In the genomic region with DNA sequence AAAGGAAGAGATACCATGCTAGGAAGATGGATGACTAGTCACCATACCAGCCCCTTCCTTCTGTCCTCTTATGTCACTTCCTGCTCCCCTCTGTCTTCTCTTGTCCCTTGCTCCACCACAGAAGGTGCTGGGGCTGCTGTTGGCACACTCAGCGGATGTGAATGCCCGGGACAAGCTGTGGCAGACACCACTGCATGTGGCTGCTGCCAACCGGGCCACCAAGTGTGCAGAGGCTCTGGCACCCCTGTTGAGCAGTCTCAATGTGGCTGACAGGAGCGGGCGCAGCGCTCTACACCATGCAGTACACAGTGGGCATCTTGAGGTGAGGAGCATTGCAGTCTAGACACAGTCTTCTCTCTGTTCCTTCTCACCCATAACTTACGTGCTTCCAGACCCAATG, we compare ENCODE assay signal across 17 mouse cellular contexts. TPM values are rescaled to one million over a fixed set of nuclear protein-coding genes. Genes with fewer than 3 reads are reported as not detected.
DNase-seq lines count a peak whose midpoint lies in the region; ATAC-seq and TF ChIP-seq lines count a peak whose summit lies in the region.
"Had no signal": no experiment of that assay in that cellular context is flagged by ENCODE, and none has a peak within 500 bp of the region (broad histone marks: within the 10 kb centered on the region; RNA-seq: fewer than 3 reads in every experiment).

No protein-coding gene starts in this region.

- H3K9ac ChIP-seq in forebrain, embryonic 13.5 days = peak overlapping the region; percentile 22; the same call in 1 of the 2 replicates
- no peak overlapping the region for H3K9ac ChIP-seq in forebrain, embryonic 15.5 days (replicated peaks)
- peak overlapping the region; percentile 28; the same call in 1 of the 2 replicates for H3K9ac ChIP-seq in lung, embryonic 16.5 days (ENCODE audit: low read length)
- H3K9ac ChIP-seq: embryonic facial prominence, embryonic 12.5 days had no signal

- H3K4me2 ChIP-seq in forebrain, embryonic 13.5 days = no peak overlapping the region
- no peak overlapping the region for H3K4me2 ChIP-seq in forebrain, embryonic 15.5 days (replicated peaks)
- no peak overlapping the region for H3K4me2 ChIP-seq in lung, embryonic 16.5 days (ENCODE audit: low read depth, low read length)

- ATAC-seq in forebrain, embryonic 13.5 days = no peak
- no peak for ATAC-seq in forebrain, embryonic 15.5 days (replicated peaks)
- ATAC-seq in lung, embryonic 16.5 days (ENCODE audit: low read depth) = no peak
- no peak for ATAC-seq in G1E (ENCODE audit: extremely low read depth, insufficient number of reproducible peaks, low FRiP score, poor library complexity, severe bottlenecking)
- ATAC-seq: forebrain, postnatal 0 days had no signal

- H3K4me3 ChIP-seq in forebrain, embryonic 13.5 days = no peak overlapping the region
- H3K4me3 ChIP-seq in forebrain, embryonic 15.5 days = no peak overlapping the region
- no peak overlapping the region for H3K4me3 ChIP-seq in lung, embryonic 16.5 days (ENCODE audit: low read length)
- peak overlapping the region; percentile 20; the same call in 1 of the 2 replicates for H3K4me3 ChIP-seq in G1E (ENCODE audit: low read depth, low read length)
- H3K4me3 ChIP-seq: heart, adult 2 months had no signal

- no peaks in the 10 kb centered on the region for H3K9me3 ChIP-seq in forebrain, embryonic 13.5 days (replicated peaks)
- no peaks in the 10 kb centered on the region for H3K9me3 ChIP-seq in forebrain, embryonic 15.5 days
- no peaks in the 10 kb centered on the region for H3K9me3 ChIP-seq in lung, embryonic 16.5 days (ENCODE audit: control insufficient read depth, low read length)
- H3K9me3 ChIP-seq in G1E (replicated peaks) = no peaks in the 10 kb centered on the region
- H3K9me3 ChIP-seq: embryonic facial prominence, embryonic 12.5 days; hindbrain, embryonic 10.5 days had no signal

- DNase-seq in lung, postnatal 25 days (ENCODE audit: low spot score) = no peak
- no peak for DNase-seq in G1E (ENCODE audit: low spot score)
- peak; percentile 72 for DNase-seq in gastrocnemius, postnatal 25 days
- no peak for DNase-seq in adrenal gland, adult 2 months
- no peak for DNase-seq in left cerebral cortex, adult 9 months (ENCODE audit: low spot score in 2 of 2)
- DNase-seq: B cell, adult 2 months; cerebellum, adult 9-10 months; forebrain, postnatal 0 days; kidney, adult 8-10 months had no signal

- 95% methylated on average over 7 of the region's 7 CpGs for WGBS in forebrain, embryonic 13.5 days
- WGBS in forebrain, embryonic 15.5 days = 92% methylated on average over 7 of the region's 7 CpGs
- WGBS in lung, embryonic 16.5 days = 94% methylated on average over 7 of the region's 7 CpGs

- peaks cover 27% of the 10 kb centered on the region for H3K4me1 ChIP-seq in forebrain, embryonic 13.5 days
- peaks cover 25% of the 10 kb centered on the region for H3K4me1 ChIP-seq in forebrain, embryonic 15.5 days
- H3K4me1 ChIP-seq in lung, embryonic 16.5 days (replicated peaks; ENCODE audit: control insufficient read depth, insufficient read depth, low read length) = peaks cover 19% of the 10 kb centered on the region
- H3K4me1 ChIP-seq in G1E (ENCODE audit: insufficient read depth, low read depth, low read length) = peaks cover 47% of the 10 kb centered on the region

- H3K27ac ChIP-seq in forebrain, embryonic 13.5 days = no peak overlapping the region
- H3K27ac ChIP-seq in forebrain, embryonic 15.5 days (replicated peaks) = no peak overlapping the region
- no peak overlapping the region for H3K27ac ChIP-seq in lung, embryonic 16.5 days (ENCODE audit: low read length)
- H3K27ac ChIP-seq: embryonic facial prominence, embryonic 12.5 days had no signal

- H3K36me3 ChIP-seq in forebrain, embryonic 13.5 days (ENCODE audit: poor library complexity, severe bottlenecking) = peaks cover 58% of the 10 kb centered on the region
- peaks cover 55% of the 10 kb centered on the region for H3K36me3 ChIP-seq in forebrain, embryonic 15.5 days
- H3K36me3 ChIP-seq in lung, embryonic 16.5 days (ENCODE audit: control insufficient read depth, insufficient read depth, low read length) = peaks cover 51% of the 10 kb centered on the region
- H3K36me3 ChIP-seq in G1E (replicated peaks) = peaks cover 62% of the 10 kb centered on the region

- no peak for TF ChIP-seq CTCF in G1E (IDR thresholded peaks at IDR 0.05; ENCODE audit: low read depth, low read length)

- no peaks in the 10 kb centered on the region for H3K27me3 ChIP-seq in forebrain, embryonic 13.5 days
- H3K27me3 ChIP-seq in forebrain, embryonic 15.5 days = no peaks in the 10 kb centered on the region
- no peaks in the 10 kb centered on the region for H3K27me3 ChIP-seq in lung, embryonic 16.5 days (ENCODE audit: control insufficient read depth, insufficient read depth, low read depth, low read length)
- H3K27me3 ChIP-seq in G1E (ENCODE audit: insufficient read depth, low read length) = no peaks in the 10 kb centered on the region
- H3K27me3 ChIP-seq: embryonic facial prominence, embryonic 12.5 days had no signal

RNA-seq across cellular contexts. Expression of gene Ankrd52, which starts 2.3 kb away (rescaled TPM):
- 12.0 and 14.6 TPM in 2 replicates for polyA plus RNA-seq in forebrain, embryonic 13.5 days (2015; fragmentation: Nextera tagmentation; extraction: Ambion mirVana)
- polyA plus RNA-seq in forebrain, embryonic 15.5 days (2015; fragmentation: Nextera tagmentation; extraction: Ambion mirVana) = 13.0 and 13.4 TPM in 2 replicates
- 8.4 and 9.6 TPM in 2 replicates for polyA plus RNA-seq in lung, embryonic 16.5 days (2015; fragmentation: Nextera tagmentation; extraction: Ambion mirVana)
- total RNA-seq in G1E (2014; fragmentation: Nextera tagmentation) (72.9 and 80.4 TPM in 2 replicates), G1E (2017) (5.9 and 6.6 TPM in 2 replicates)
- polyA plus RNA-seq in G1E (2012) = 68.3 and 75.9 TPM in 2 replicates
- 10 to 100 TPM; 61.5 to 70.1 TPM for total RNA-seq in gastrocnemius, postnatal 25 days (2021)
- total RNA-seq in adrenal gland, adult 2 months (2021) = 10 to 100 TPM; 48.3 to 59.3 TPM
- 44.2 and 53.1 TPM in 2 replicates for polyA plus RNA-seq in adrenal gland, adult 2 months (2012; rRNA removed)

RNA-seq across cellular contexts. Expression of gene Coq10a, which starts 10.5 kb away (rescaled TPM):
- 16.4 and 22.8 TPM in 2 replicates for polyA plus RNA-seq in forebrain, embryonic 13.5 days (2015; fragmentation: Nextera tagmentation; extraction: Ambion mirVana)
- polyA plus RNA-seq in forebrain, embryonic 15.5 days (2015; fragmentation: Nextera tagmentation; extraction: Ambion mirVana) = 33.7 and 35.7 TPM in 2 replicates
- polyA plus RNA-seq in lung, embryonic 16.5 days (2015; fragmentation: Nextera tagmentation; extraction: Ambion mirVana) = 3.7 and 4.6 TPM in 2 replicates
- total RNA-seq in G1E (2014; fragmentation: Nextera tagmentation) (28.8 and 29.8 TPM in 2 replicates), G1E (2017) (24.9 and 27.4 TPM in 2 replicates)
- 7.3 and 8.7 TPM in 2 replicates for polyA plus RNA-seq in G1E (2012)
- total RNA-seq in gastrocnemius, postnatal 25 days (2021) = 100 to 1,000 TPM; 443 to 454 TPM
- total RNA-seq in adrenal gland, adult 2 months (2021) = 10 to 100 TPM; 72.2 to 77.1 TPM
- polyA plus RNA-seq in adrenal gland, adult 2 months (2012; rRNA removed) = 44.2 and 116 TPM in 2 replicates

RNA-seq across cellular contexts. Expression of gene Slc39a5, which starts 21.8 kb away (rescaled TPM):
- 0.18 TPM in 1 of 2 replicates, not detected in the other for polyA plus RNA-seq in forebrain, embryonic 13.5 days (2015; fragmentation: Nextera tagmentation; extraction: Ambion mirVana)
- polyA plus RNA-seq in forebrain, embryonic 15.5 days (2015; fragmentation: Nextera tagmentation; extraction: Ambion mirVana) = 0.09 and 0.24 TPM in 2 replicates
- polyA plus RNA-seq in lung, embryonic 16.5 days (2015; fragmentation: Nextera tagmentation; extraction: Ambion mirVana) = 0.13 and 1.0 TPM in 2 replicates
- total RNA-seq in G1E (2014; fragmentation: Nextera tagmentation) = not detected in 2 replicates
- not detected in 2 replicates for total RNA-seq in G1E (2017)
- polyA plus RNA-seq in G1E (2012) = not detected in 2 replicates
- not detected for total RNA-seq in gastrocnemius, postnatal 25 days (2021)
- not detected for total RNA-seq in adrenal gland, adult 2 months (2021)
- polyA plus RNA-seq in adrenal gland, adult 2 months (2012; rRNA removed) = not detected in 2 replicates
- total RNA-seq: heart, adult 2 months; left cerebral cortex, postnatal 36 days; MEL had no signal
- polyA plus RNA-seq: embryonic facial prominence, embryonic 12.5 days; heart, adult 2 months; hindbrain, embryonic 10.5 days had no signal

RNA-seq across cellular contexts. Expression of gene Nabp2, which starts 32.0 kb away (rescaled TPM):
- 153 and 156 TPM in 2 replicates for polyA plus RNA-seq in forebrain, embryonic 13.5 days (2015; fragmentation: Nextera tagmentation; extraction: Ambion mirVana)
- polyA plus RNA-seq in forebrain, embryonic 15.5 days (2015; fragmentation: Nextera tagmentation; extraction: Ambion mirVana) = 137 and 139 TPM in 2 replicates
- polyA plus RNA-seq in lung, embryonic 16.5 days (2015; fragmentation: Nextera tagmentation; extraction: Ambion mirVana) = 67.7 and 74.5 TPM in 2 replicates
- total RNA-seq in G1E (2014; fragmentation: Nextera tagmentation) (121 and 148 TPM in 2 replicates), G1E (2017) (34.2 and 37.3 TPM in 2 replicates)
- 152 and 197 TPM in 2 replicates for polyA plus RNA-seq in G1E (2012)
- 10 to 100 TPM; 44.7 to 47.9 TPM for total RNA-seq in gastrocnemius, postnatal 25 days (2021)
- total RNA-seq in adrenal gland, adult 2 months (2021) = 10 to 100 TPM; 79.3 to 93.8 TPM
- 21.3 and 22.2 TPM in 2 replicates for polyA plus RNA-seq in adrenal gland, adult 2 months (2012; rRNA removed)

RNA-seq across cellular contexts. Expression of gene Rnf41, which starts 32.2 kb away (rescaled TPM):
- polyA plus RNA-seq in forebrain, embryonic 13.5 days (2015; fragmentation: Nextera tagmentation; extraction: Ambion mirVana) = 76.4 and 83.9 TPM in 2 replicates
- polyA plus RNA-seq in forebrain, embryonic 15.5 days (2015; fragmentation: Nextera tagmentation; extraction: Ambion mirVana) = 104 and 110 TPM in 2 replicates
- polyA plus RNA-seq in lung, embryonic 16.5 days (2015; fragmentation: Nextera tagmentation; extraction: Ambion mirVana) = 41.4 and 42.7 TPM in 2 replicates
- total RNA-seq in G1E (2014; fragmentation: Nextera tagmentation) (21.7 and 26.8 TPM in 2 replicates), G1E (2017) (16.6 and 17.8 TPM in 2 replicates)
- 11.7 and 14.6 TPM in 2 replicates for polyA plus RNA-seq in G1E (2012)
- 10 to 100 TPM; 10.7 to 11.5 TPM for total RNA-seq in gastrocnemius, postnatal 25 days (2021)
- total RNA-seq in adrenal gland, adult 2 months (2021) = 10 to 100 TPM; 39.1 to 41.7 TPM
- polyA plus RNA-seq in adrenal gland, adult 2 months (2012; rRNA removed) = 24.4 and 28.4 TPM in 2 replicates
